Mouse (Mus musculus) midbrain, postnatal 0 days (tissue): ENCODE measurements at regions not wholly inside any gene's neighbourhood (a gene's known extent, or its start where the extent isn't known, plus 50 kb on each side); places are given as distances from the start of the nearest gene placed in this dataset.

Source experiments
- ATAC-seq: fragments of 200-750 bp; cut with Nextera tagmentation; 2 replicates; pipeline ENCODE4 v1.8.0; 2017; ENCODE audit warnings: moderate number of reproducible peaks, mild to moderate bottlenecking, moderate TSS enrichment, moderate library complexity; ENCODE audit not compliant: low FRiP score
- DNase-seq: peaks from one replicate; pipeline ENCODE4 v3.0.0-alpha.2; 2015; ENCODE audit warnings: low spot score
- H3K27ac ChIP-seq: fragments of 300-500 bp; sonication (generic); 2 replicates; pipeline ENCODE4 v1.5.1; 2014; ENCODE audit warnings: low read depth, mild to moderate bottlenecking, low read length, mixed read lengths
- H3K27me3 ChIP-seq: fragments of 300-500 bp; sonication (generic); 2 replicates; pipeline ENCODE4 v1.6.1; 2014; ENCODE audit warnings: low read length, control low read depth, mixed read lengths; ENCODE audit not compliant: insufficient read depth
- H3K36me3 ChIP-seq: fragments of 300-500 bp; sonication (generic); 2 replicates; pipeline ENCODE4 v1.6.1; 2014; ENCODE audit warnings: low read length, control low read depth, mixed read lengths; ENCODE audit not compliant: insufficient read depth
- H3K4me1 ChIP-seq: fragments of 300-500 bp; sonication (generic); 2 replicates; pipeline ENCODE4 v1.6.1; 2014; ENCODE audit warnings: mild to moderate bottlenecking, control low read depth, antibody characterized with exemption, low read length, mixed read lengths; ENCODE audit not compliant: insufficient read depth
- H3K4me2 ChIP-seq: fragments of 300-500 bp; sonication (generic); 2 replicates; pipeline ENCODE4 v1.6.1; 2014; ENCODE audit warnings: low read depth, mild to moderate bottlenecking, low read length, mixed read lengths; ENCODE audit not compliant: poor library complexity, severe bottlenecking
- H3K4me3 ChIP-seq: fragments of 300-500 bp; sonication (generic); 2 replicates; pipeline ENCODE4 v1.5.1; 2014; ENCODE audit warnings: low read depth, mild to moderate bottlenecking, low read length, moderate library complexity
- H3K9ac ChIP-seq: fragments of 300-500 bp; sonication (generic); replicated peaks from 2 replicates; pipeline ENCODE4 v1.6.1; 2014; ENCODE audit warnings: mild to moderate bottlenecking, low read length, moderate library complexity, mixed read lengths; ENCODE audit not compliant: poor library complexity, severe bottlenecking
- H3K9me3 ChIP-seq: fragments of 300-500 bp; sonication (generic); 2 replicates; pipeline ENCODE4 v1.6.1; 2016; ENCODE audit warnings: low read length, control low read depth
- CTCF ChIP-seq: IDR thresholded peaks from 2 replicates; pipeline ENCODE4 v1.5.1; 2016; ENCODE audit warnings: antibody characterized with exemption, mild to moderate bottlenecking
- WGBS: fragments of 180-500 bp; shearing (Covaris S2); extraction: QIAGEN DNeasy Blood & Tissue Kit; methylation state at CpG from one replicate; pipeline ENCODE4 v1.1.7; 2014; 5-methylcytosine and 5-hydroxymethylcytosine counted together

GRCm38 (mm10) chr2:61986967-61987550 is 59.2 kb upstream of the Slc4a10 start:
- DNase-seq (peak; percentile 10), ATAC-seq (no peak)
- Histone ChIP-seq H3K36me3 (no peaks in the 10 kb centered on the region), H3K4me2 (no peak overlapping the region), H3K4me1 (no peaks in the 10 kb centered on the region), H3K9ac (no peak overlapping the region), H3K27me3 (no peaks in the 10 kb centered on the region), H3K27ac (no peak overlapping the region), H3K4me3 (no peak overlapping the region), H3K9me3 (no peaks in the 10 kb centered on the region)
- 44% methylated on average over 5 of the region's 5 CpGs for WGBS
- peak; percentile 76 for TF ChIP-seq CTCF
